Mouse (Mus musculus): ENCODE measurements around the gene Irgc1.

DNA sequence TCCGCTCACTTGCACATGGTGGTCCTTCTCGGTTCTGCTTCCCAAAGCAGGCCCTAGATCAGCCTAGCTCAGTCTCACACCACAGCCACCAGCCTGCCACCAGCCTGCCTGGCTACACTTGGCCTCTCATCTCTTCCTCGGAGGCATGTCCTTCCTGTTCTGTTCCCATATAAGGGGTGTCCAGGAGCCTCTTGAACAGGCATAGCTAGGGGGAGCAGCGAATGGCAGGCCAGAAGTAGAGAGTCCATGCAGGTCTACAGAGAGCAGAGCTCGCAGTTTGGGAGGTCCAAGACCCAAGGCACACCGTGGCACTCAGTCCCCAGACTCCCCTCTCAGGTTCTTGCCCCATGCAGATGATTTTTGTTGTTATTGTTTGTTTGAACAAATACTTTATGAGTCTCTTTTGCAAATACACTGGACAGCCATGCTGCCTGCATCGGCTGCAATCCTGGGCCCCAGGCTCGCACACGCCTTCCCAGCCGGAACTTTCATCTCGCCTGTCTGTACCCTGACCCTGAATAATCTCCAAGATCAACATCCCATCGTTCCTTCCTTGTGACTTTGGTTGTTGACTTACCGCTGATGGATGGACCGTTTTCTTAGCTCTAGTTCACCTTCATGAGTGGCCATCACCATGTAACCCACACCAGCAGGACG lies 28.9 kb downstream of the Irgc1 start:
- no peak for TF ChIP-seq CTCF (IDR thresholded peaks at IDR 0.05; ENCODE audit: borderline replicate concordance, extremely low read depth, insufficient read depth, insufficient read length)
- TF ChIP-seq POLR2A (IDR thresholded peaks at IDR 0.05; ENCODE audit: borderline replicate concordance, extremely low read depth, insufficient read depth, insufficient read length, poor library complexity, severe bottlenecking), result no peak

Data from brain, embryonic 14.5 days (tissue).